Mouse (Mus musculus): ENCODE measurements at regions not wholly inside any gene's neighbourhood (a gene's known extent, or its start where the extent isn't known, plus 50 kb on each side); places are given as distances from the start of the nearest gene placed in this dataset.

- no peak for DNase-seq (ENCODE audit: low read depth, low spot score)
Measured at GRCm38 (mm10) chr1:51537765-51538360, 59.6 kb upstream of the Nabp1 start.

DNA sequence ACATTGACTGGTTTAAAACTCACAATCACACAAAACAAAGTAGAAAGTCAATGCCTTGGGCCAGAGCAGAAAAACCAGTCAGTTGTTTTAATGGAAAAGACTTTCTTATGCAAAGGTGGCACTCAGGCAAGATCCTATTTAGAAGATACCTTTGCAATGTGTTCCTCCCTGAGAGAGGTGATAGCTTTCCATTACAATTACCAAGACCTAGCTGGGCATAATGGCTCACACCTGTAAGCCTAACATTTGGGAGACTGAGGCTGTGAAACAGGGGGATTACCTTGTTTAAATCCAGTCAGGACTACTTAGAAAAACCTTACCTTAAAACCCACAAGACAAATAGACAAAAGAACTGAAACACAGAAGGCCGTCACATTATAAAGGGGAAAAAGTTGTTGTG lies 57.9 kb upstream of the Nabp1 start:
- no peak for DNase-seq (ENCODE audit: low read depth, low spot score)

DNA sequence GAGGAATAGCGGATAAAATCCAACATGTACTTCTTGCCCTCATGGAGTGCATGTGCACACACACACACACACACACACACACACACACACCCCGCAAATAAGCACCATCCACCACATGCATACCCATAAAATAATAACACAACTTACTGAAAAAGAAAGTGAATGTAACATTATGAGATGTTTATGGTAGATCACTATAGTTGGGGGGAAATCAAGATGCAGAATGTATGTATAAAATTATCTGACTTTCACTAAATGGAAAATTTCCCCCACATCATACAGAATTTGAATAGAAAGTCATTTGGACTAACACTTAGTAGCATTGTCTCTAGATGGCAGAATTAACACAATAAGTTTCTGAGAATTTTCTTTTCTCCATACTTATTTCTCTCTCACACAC lies 57.2 kb upstream of the Nabp1 start:
- DNase-seq (ENCODE audit: low read depth, low spot score): no peak

GRCm38 (mm10) chr1:51531360-51531759 lies 53.1 kb upstream of the Nabp1 start:
- DNase-seq (ENCODE audit: low read depth, low spot score): no peak

DNA sequence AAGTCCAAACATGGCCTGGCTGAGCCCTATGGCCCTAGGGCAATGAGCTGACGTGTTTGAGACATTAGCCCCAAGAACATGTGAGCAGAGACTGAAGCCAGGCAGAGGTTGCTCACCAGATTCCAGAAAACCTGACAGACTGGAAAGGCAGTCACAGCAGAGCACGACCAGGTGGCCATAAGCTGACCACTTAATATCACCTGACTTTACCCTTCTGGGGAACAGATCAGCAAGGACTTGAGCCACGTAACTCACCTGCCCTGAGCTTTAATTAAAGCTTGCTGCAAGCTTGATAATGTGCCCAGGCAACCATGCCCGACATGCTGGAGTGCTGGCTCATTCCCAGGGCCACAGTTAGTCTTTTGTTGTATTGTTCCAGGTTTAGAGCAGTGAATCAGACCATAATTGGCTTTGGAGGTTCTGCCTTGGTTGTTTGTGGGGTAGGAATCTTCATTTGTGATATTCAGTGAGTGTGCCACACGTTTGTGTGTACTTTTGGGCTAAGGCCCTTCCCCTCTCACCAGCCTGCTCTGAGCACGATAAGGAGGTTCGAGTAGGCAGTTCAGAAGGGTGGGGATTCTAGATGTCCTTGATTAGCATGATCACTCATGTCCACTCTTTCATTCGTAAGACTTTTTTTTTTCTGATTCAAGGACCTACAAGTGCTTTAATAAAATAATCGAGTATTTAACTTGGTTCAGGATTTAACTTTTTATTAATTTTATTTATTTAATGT lies 52.1 kb upstream of the Nabp1 start:
- no peak for DNase-seq (ENCODE audit: low read depth, low spot score)

- no peak for DNase-seq (ENCODE audit: low read depth, low spot score)
Measured at GRCm38 (mm10) chr1:51529653-51530052, 51.4 kb upstream of the Nabp1 start.

DNA sequence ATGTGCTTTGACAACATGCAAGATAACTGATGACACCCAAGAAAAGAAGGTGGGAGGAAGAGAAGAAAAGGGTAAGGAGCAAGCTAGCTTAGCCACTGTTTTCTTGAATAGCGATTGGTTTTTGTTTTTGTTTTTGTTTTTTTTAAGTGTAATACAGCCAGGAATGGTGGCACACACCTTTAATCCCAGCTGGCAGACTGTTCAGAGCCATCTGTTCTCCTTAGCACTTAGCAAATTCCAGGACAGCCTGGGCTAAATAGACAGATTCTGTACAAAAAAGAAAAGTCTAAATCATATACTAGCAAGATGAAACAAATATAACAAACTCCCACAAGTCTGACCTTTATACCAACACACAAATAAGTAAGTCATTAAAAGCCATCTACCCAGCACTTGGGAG lies 50.4 kb upstream of the Nabp1 start:
- DNase-seq (ENCODE audit: low read depth, low spot score): no peak
